Mouse (Mus musculus) liver, embryonic 13.5 days (tissue): Measurements from ENCODE around the gene Lemd2. TPM values are rescaled to one million over a fixed set of nuclear protein-coding genes. Genes with fewer than 3 reads are reported as not detected.

ENCODE experiments used
- ATAC-seq: fragments of 200-750 bp; cut with Nextera tagmentation; 2 replicates; pipeline ENCODE4 v1.8.0; 2017; ENCODE audit warnings: low read depth, mild to moderate bottlenecking, moderate number of reproducible peaks, moderate library complexity
- DNase-seq: peaks from one replicate; pipeline ENCODE4 v3.0.0; 2022
- H3K27ac ChIP-seq: fragments of 300-500 bp; sonication (generic); 2 replicates; pipeline ENCODE4 v1.5.1; 2015; ENCODE audit warnings: moderate library complexity, mild to moderate bottlenecking, inconsistent platforms
- H3K27me3 ChIP-seq: fragments of 300-500 bp; sonication (generic); 2 replicates; pipeline ENCODE4 v1.6.1; 2015; ENCODE audit warnings: mild to moderate bottlenecking, inconsistent platforms
- H3K36me3 ChIP-seq: fragments of 300-500 bp; sonication (generic); 2 replicates; pipeline ENCODE4 v1.6.1; 2015; ENCODE audit warnings: mild to moderate bottlenecking, inconsistent platforms
- H3K4me1 ChIP-seq: fragments of 300-500 bp; sonication (generic); replicated peaks from 2 replicates; pipeline ENCODE4 v1.6.1; 2015; ENCODE audit warnings: inconsistent platforms
- H3K4me2 ChIP-seq: fragments of 300-500 bp; sonication (generic); 2 replicates; pipeline ENCODE4 v1.6.1; 2015; ENCODE audit warnings: inconsistent platforms, mild to moderate bottlenecking, moderate library complexity
- H3K4me3 ChIP-seq: fragments of 300-500 bp; sonication (generic); replicated peaks from 2 replicates; pipeline ENCODE4 v1.5.1; 2015; ENCODE audit warnings: mild to moderate bottlenecking, inconsistent platforms
- H3K9ac ChIP-seq: fragments of 300-500 bp; sonication (generic); 2 replicates; pipeline ENCODE4 v1.6.1; 2015; ENCODE audit warnings: mild to moderate bottlenecking, inconsistent platforms
- H3K9me3 ChIP-seq: fragments of 300-500 bp; sonication (generic); replicated peaks from 2 replicates; pipeline ENCODE4 v1.6.1; 2016; ENCODE audit warnings: inconsistent platforms
- WGBS: fragments of 180-500 bp; shearing (Covaris S2); methylation state at CpG from one replicate; pipeline ENCODE4 v1.1.7; 2015; ENCODE audit not compliant: insufficient replicate concordance; 5-methylcytosine and 5-hydroxymethylcytosine counted together
- polyA plus RNA-seq: library from polyadenylated mRNA; unstranded; fragments of >200 nt; fragmentation: Nextera tagmentation; extraction: Ambion mirVana; gene quantifications from 2 replicates; pipeline ENCODE4 v1.2.1, GENCODE M21; 2015

Lemd2 gene
- polyA plus RNA-seq, 1 experiment from 2014 or later = 4.6 TPM

- H3K36me3 ChIP-seq = no peaks in the 10 kb centered on the region
- DNase-seq (no peak), ATAC-seq (no peak)
- no peak overlapping the region for H3K4me2 ChIP-seq
- H3K4me1 ChIP-seq = peaks cover 37% of the 10 kb centered on the region
- 62% methylated on average over 5 of the region's 5 CpGs for WGBS
- H3K27ac ChIP-seq = no peak overlapping the region
- no peak overlapping the region for H3K9ac ChIP-seq
- H3K4me3 ChIP-seq = no peak overlapping the region
- H3K9me3 ChIP-seq = no peaks in the 10 kb centered on the region
- H3K27me3 ChIP-seq = peaks cover 13% of the 10 kb centered on the region
Measured at GRCm38 (mm10) chr17:27171121-27171520, 33.1 kb downstream of the Lemd2 start.

- no peak for DNase-seq
- H3K36me3 ChIP-seq = no peaks in the 10 kb centered on the region
- ATAC-seq = no peak; the same call in 1 of the 2 replicates
- H3K27me3 ChIP-seq = peaks cover 7% of the 10 kb centered on the region; the same call in 1 of the 2 replicates
- H3K27ac ChIP-seq = no peak overlapping the region
- H3K9ac ChIP-seq = no peak overlapping the region
- H3K4me1 ChIP-seq = peaks cover 39% of the 10 kb centered on the region
- WGBS = 73% methylated on average over 11 of the region's 11 CpGs
- H3K4me3 ChIP-seq = no peak overlapping the region
- H3K9me3 ChIP-seq = no peaks in the 10 kb centered on the region
- H3K4me2 ChIP-seq = no peak overlapping the region
Measured at GRCm38 (mm10) chr17:27169952-27170695, 34.1 kb downstream of the Lemd2 start.

DNA sequence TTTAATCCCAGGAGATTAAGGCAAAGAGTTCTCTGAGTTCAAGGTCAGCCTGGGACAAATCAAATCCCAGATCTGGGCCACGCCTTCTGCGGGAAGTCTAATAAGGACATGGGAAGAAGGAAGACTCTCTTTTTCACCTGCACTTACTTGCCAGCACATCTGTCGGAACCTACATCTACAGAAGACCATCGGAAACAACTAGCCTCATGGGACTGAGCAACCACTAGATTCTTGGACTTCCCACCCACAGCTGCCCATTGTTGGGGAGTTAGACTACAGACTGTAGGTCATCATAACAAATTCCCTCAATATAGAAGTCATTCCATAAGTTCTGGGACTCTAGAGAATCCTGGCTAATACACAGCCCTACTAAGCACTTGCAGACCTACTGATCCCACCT, 35.7 kb downstream of the Lemd2 start:
- no peak for ATAC-seq
- Histone ChIP-seq H3K4me1 (peaks cover 34% of the 10 kb centered on the region), H3K36me3 (no peaks in the 10 kb centered on the region), H3K9me3 (no peaks in the 10 kb centered on the region), H3K4me2 (no peak overlapping the region), H3K27ac (no peak overlapping the region), H3K9ac (no peak overlapping the region), H3K27me3 (peaks cover 7% of the 10 kb centered on the region; the same call in 1 of the 2 replicates), H3K4me3 (no peak overlapping the region)
- DNase-seq = no peak
- WGBS = 83% methylated on average over 4 of the region's 4 CpGs

DNA sequence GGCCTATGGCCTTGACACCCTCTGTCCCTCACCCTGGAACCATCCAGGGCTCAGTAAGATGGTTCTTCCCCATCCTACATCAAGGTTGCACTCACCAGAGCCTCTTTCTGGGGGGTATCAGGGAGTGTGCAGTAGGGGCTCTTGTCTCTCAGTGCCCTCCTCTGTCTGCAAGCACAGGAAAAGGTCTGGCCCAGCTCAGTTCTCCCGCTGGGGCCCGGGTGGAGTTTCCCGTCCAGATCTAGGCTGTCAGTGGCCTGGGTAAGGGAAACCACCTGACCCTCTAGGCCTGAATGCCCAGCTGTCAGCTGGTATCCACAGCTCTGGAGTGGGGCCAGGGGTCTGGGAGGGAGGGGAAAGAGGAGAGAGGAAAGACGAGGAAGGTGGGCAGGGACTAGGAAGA, 36.7 kb downstream of the Lemd2 start, which contains the start of gene Ip6k3:
Gene Ip6k3, minus strand, starts transcription at position 251 of the 400 bp plus-strand sequence.
- no peaks in the 10 kb centered on the region for H3K36me3 ChIP-seq
- H3K27ac ChIP-seq = no peak within 1 kb of the TSS
- ATAC-seq (no peak), DNase-seq (no peak)
- no peak within 1 kb of the TSS for H3K4me3 ChIP-seq
- peaks cover 28% of the 10 kb centered on the region for H3K4me1 ChIP-seq
- 53% methylated on average over 4 of the region's 4 CpGs for WGBS
- no peak within 1 kb of the TSS for H3K4me2 ChIP-seq
- no peaks in the 10 kb centered on the region for H3K9me3 ChIP-seq
- H3K9ac ChIP-seq = no peak within 1 kb of the TSS
- peaks cover 7% of the 10 kb centered on the region; the same call in 1 of the 2 replicates for H3K27me3 ChIP-seq

- no peak overlapping the region for H3K4me3 ChIP-seq
- peaks cover 7% of the 10 kb centered on the region; the same call in 1 of the 2 replicates for H3K27me3 ChIP-seq
- H3K9ac ChIP-seq = no peak overlapping the region
- ATAC-seq = no peak
- 64% methylated on average over 6 of the region's 6 CpGs for WGBS
- no peak overlapping the region for H3K4me2 ChIP-seq
- no peaks in the 10 kb centered on the region for H3K9me3 ChIP-seq
- peaks cover 28% of the 10 kb centered on the region for H3K4me1 ChIP-seq
- H3K27ac ChIP-seq = no peak overlapping the region
- no peak for DNase-seq
- H3K36me3 ChIP-seq = no peaks in the 10 kb centered on the region
Measured at GRCm38 (mm10) chr17:27166901-27167300, 37.4 kb downstream of the Lemd2 start.

DNA sequence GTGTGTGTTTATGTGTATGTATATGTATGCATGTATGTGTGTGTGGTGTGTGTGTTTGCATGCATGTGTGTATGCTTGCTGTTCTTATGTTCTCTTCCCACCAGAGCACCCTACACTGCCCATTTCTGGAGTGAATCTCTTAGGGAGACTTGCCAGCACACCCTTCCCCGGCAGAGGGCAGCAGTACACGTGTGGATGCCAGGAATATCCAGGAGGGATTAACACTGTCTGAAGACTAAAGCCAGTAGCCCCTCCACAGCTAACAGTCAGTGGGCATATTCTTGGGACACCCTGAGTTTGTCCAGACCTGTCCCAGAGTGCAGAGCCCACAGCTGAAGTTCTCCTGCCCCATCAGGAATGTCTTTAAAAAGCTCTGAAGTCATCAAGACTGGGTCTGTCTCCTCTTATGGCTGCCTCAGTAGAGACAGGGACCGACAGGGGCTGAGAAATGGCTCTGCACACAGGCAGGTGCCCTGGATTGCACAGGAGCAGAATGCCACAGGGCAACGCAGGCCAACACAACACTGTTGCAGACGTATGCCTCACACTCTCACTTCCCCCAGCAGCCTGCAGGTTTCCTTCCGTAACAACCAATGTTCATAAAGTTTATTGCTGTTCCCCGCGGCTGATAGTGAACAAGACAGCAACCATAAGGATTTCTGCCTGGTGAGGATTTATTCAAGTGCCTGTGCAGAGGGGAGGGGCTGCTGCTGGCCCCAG, 39.1 kb downstream of the Lemd2 start:
- peaks cover 24% of the 10 kb centered on the region for H3K4me1 ChIP-seq
- no peaks in the 10 kb centered on the region for H3K36me3 ChIP-seq
- H3K4me2 ChIP-seq = 0 out of 2 replicates have a peak overlapping the region, but pooled peaks have one; percentile 6
- H3K9me3 ChIP-seq = no peaks in the 10 kb centered on the region
- DNase-seq (no peak), ATAC-seq (no peak)
- 62% methylated on average over 8 of the region's 8 CpGs for WGBS
- H3K9ac ChIP-seq = 0 out of 2 replicates have a peak overlapping the region, but pooled peaks have one; percentile 26
- peaks cover 10% of the 10 kb centered on the region; the same call in 1 of the 2 replicates for H3K27me3 ChIP-seq
- H3K4me3 ChIP-seq = no peak overlapping the region
- H3K27ac ChIP-seq = peak overlapping the region; percentile 34; the same call in 1 of the 2 replicates

DNA sequence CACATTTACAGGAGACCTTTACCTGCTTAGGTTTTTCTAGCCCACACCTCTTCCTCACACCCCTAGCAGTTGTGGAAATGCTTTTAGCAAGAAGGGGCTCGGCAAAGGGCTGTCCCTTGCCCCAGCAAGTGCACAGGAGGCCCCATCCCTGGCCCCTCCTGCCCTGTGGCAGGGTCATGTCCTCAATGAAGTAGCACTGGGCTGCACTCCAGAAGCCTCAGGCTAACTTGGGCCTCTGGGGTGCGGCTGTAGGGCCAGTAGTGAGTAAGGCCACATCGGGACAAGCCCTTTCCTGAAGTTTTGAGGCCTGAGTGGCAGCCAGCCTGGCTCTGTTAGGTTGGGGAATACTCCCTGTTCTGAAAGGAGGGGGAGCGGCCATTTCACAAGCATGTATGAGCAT, 43.4 kb downstream of the Lemd2 start:
- Histone ChIP-seq H3K4me3 (no peak overlapping the region), H3K9me3 (no peaks in the 10 kb centered on the region), H3K4me2 (no peak overlapping the region), H3K9ac (0 out of 2 replicates have a peak overlapping the region, but pooled peaks have one; percentile 4), H3K27ac (no peak overlapping the region), H3K36me3 (no peaks in the 10 kb centered on the region), H3K4me1 (peaks cover 37% of the 10 kb centered on the region), H3K27me3 (0 out of 2 replicates have a peak, but pooled peaks cover 2% of the 10 kb centered on the region)
- DNase-seq (no peak), ATAC-seq (no peak)
- 66% methylated on average over 4 of the region's 4 CpGs for whole genome bisulfite sequencing

GRCm38 (mm10) chr17:27159169-27159568, 45.1 kb downstream of the Lemd2 start:
- Histone ChIP-seq H3K4me1 (peaks cover 42% of the 10 kb centered on the region), H3K27ac (no peak overlapping the region), H3K9ac (no peak overlapping the region), H3K27me3 (0 out of 2 replicates have a peak, but pooled peaks cover 2% of the 10 kb centered on the region), H3K4me3 (no peak overlapping the region), H3K36me3 (no peaks in the 10 kb centered on the region), H3K9me3 (no peaks in the 10 kb centered on the region), H3K4me2 (no peak overlapping the region)
- 63% methylated on average over 7 of the region's 7 CpGs for WGBS
- no peak for ATAC-seq
- no peak for DNase-seq

GRCm38 (mm10) chr17:27158439-27158838, 45.8 kb downstream of the Lemd2 start:
- H3K4me1 ChIP-seq = peaks cover 50% of the 10 kb centered on the region
- DNase-seq (no peak), ATAC-seq (no peak)
- H3K9me3 ChIP-seq = no peaks in the 10 kb centered on the region
- no peak overlapping the region for H3K9ac ChIP-seq
- no peak overlapping the region for H3K27ac ChIP-seq
- H3K27me3 ChIP-seq = 0 out of 2 replicates have a peak, but pooled peaks cover 2% of the 10 kb centered on the region
- H3K4me2 ChIP-seq = no peak overlapping the region
- 85% methylated on average over 6 of the region's 6 CpGs for WGBS
- no peak overlapping the region for H3K4me3 ChIP-seq
- no peaks in the 10 kb centered on the region for H3K36me3 ChIP-seq

DNA sequence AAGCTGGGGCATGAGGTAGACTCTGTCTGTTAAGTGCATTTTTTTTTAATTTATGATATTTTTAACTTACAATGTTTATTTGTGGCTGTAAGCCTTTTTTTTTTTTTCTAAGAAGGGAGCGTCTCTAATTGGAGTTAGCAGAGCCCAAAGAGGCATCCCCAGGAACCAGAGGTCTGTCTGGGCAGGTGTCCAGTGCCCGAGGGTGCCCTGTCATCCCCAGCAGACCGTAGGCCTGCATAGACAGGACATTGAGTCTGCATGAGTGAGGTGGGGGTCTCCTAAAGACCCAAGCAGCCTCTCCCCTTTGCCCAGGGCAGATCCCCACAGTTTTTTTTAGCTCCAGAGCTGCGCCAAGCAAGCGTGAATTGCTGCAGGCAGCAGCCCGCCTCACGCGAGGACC, 48.5 kb downstream of the Lemd2 start:
- ATAC-seq = no peak
- DNase-seq = no peak
- peaks cover 77% of the 10 kb centered on the region for H3K4me1 ChIP-seq
- H3K27ac ChIP-seq = no peak overlapping the region
- no peaks in the 10 kb centered on the region for H3K27me3 ChIP-seq
- H3K4me3 ChIP-seq = no peak overlapping the region
- 82% methylated on average over 8 of the region's 8 CpGs for WGBS
- H3K9ac ChIP-seq = no peak overlapping the region
- no peak overlapping the region for H3K4me2 ChIP-seq
- H3K9me3 ChIP-seq = no peaks in the 10 kb centered on the region
- no peaks in the 10 kb centered on the region for H3K36me3 ChIP-seq

DNA sequence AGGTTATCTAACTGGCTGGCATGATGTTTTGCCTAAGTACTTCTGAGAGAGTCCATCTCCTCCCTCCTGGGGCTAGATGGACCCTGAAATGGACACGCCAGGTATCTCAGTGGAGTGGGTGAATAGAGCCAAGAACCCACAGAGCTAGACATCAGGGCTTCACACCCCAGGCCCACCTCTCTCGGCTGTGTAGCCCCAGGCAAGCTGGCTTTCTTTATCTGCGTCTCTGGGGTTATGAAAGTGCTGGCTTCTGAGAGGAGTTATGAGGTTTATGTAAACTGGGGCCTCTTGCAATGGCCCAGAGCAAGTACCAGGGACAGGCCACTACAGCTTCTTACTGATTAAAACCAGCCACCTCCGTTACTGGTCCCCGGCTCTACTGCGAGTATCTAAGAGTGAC, 49.4 kb downstream of the Lemd2 start:
- Histone ChIP-seq H3K4me2 (no peak overlapping the region), H3K27ac (peak overlapping the region; percentile 92; the same call in 1 of the 2 replicates), H3K4me3 (no peak overlapping the region), H3K4me1 (peaks cover 82% of the 10 kb centered on the region), H3K27me3 (no peaks in the 10 kb centered on the region), H3K9ac (no peak overlapping the region), H3K9me3 (no peaks in the 10 kb centered on the region), H3K36me3 (no peaks in the 10 kb centered on the region)
- DNase-seq (no peak), ATAC-seq (no peak)
- 67% methylated on average over 6 of the region's 6 CpGs for WGBS
